Mouse (Mus musculus) forebrain, postnatal 0 days (tissue): ENCODE measurements at regions not wholly inside any gene's neighbourhood (a gene's known extent, or its start where the extent isn't known, plus 50 kb on each side); places are given as distances from the start of the nearest gene placed in this dataset.

ENCODE experiments used
- ATAC-seq: fragments of 200-750 bp; cut with Nextera tagmentation; 2 replicates; pipeline ENCODE4 v1.8.0; 2017; ENCODE audit warnings: mild to moderate bottlenecking, moderate library complexity
- DNase-seq: peaks from one replicate; pipeline ENCODE4 v3.0.0-alpha.2; 2015
- H3K27ac ChIP-seq: fragments of 300-500 bp; sonication (generic); 2 replicates; pipeline ENCODE4 v1.5.1; 2014; ENCODE audit warnings: low read depth, mild to moderate bottlenecking, antibody characterized with exemption, low read length, moderate library complexity, mixed read lengths
- H3K27me3 ChIP-seq: fragments of 300-500 bp; sonication (generic); 2 replicates; pipeline ENCODE4 v1.6.1; 2014; ENCODE audit warnings: mild to moderate bottlenecking, low read length, mixed read lengths; ENCODE audit not compliant: insufficient read depth
- H3K36me3 ChIP-seq: fragments of 300-500 bp; sonication (generic); 2 replicates; pipeline ENCODE4 v1.6.1; 2014; ENCODE audit warnings: mild to moderate bottlenecking, moderate library complexity; ENCODE audit not compliant: insufficient read depth
- H3K4me1 ChIP-seq: fragments of 300-500 bp; sonication (generic); 2 replicates; pipeline ENCODE4 v1.6.1; 2014; ENCODE audit warnings: antibody characterized with exemption; ENCODE audit not compliant: insufficient read depth
- H3K4me2 ChIP-seq: fragments of 300-500 bp; sonication (generic); 2 replicates; pipeline ENCODE4 v1.6.1; 2014; ENCODE audit warnings: low read depth, mild to moderate bottlenecking, moderate library complexity
- H3K4me3 ChIP-seq: fragments of 300-500 bp; sonication (generic); 2 replicates; pipeline ENCODE4 v1.5.1; 2014; ENCODE audit warnings: low read depth, low read length, mixed read lengths
- H3K9ac ChIP-seq: fragments of 300-500 bp; sonication (generic); 2 replicates; pipeline ENCODE4 v1.6.1; 2014; ENCODE audit warnings: mild to moderate bottlenecking
- H3K9me3 ChIP-seq: fragments of 300-500 bp; sonication (generic); 2 replicates; pipeline ENCODE4 v1.6.1; 2016; ENCODE audit warnings: low read length
- CTCF ChIP-seq: sonication (generic); IDR thresholded peaks from 2 replicates; pipeline ENCODE4 v1.5.1; 2016; ENCODE audit warnings: antibody characterized with exemption, control low read depth, low read depth
- WGBS: fragments of 180-500 bp; shearing (Covaris S2); extraction: QIAGEN DNeasy Blood & Tissue Kit; methylation state at CpG from one replicate; pipeline ENCODE4 v1.1.7; 2014; 5-methylcytosine and 5-hydroxymethylcytosine counted together

DNA sequence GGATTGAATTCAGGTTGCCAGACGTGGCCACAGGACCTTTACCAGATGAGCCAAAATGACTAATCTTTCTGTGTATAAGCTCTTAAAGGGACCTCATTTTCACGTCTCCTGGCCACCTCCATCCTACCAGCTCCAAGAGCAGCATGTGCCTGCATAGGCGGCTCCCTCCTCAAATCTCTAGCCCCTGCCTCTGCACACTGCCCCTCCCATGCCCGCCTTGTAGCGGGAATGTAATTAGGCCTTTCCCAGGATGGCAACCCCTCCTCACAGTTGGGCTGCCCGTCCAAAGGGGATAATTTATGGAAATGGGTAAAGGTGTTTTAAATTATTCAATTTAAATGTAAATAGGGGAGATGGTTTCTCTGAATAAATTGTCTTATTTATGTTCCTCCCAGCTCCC lies 99.7 kb upstream of the Thy1 start:
- Histone ChIP-seq H3K4me2 (no peak overlapping the region), H3K27ac (no peak overlapping the region), H3K9me3 (no peaks in the 10 kb centered on the region), H3K36me3 (no peaks in the 10 kb centered on the region), H3K9ac (no peak overlapping the region), H3K27me3 (0 out of 2 replicates have a peak, but pooled peaks cover 4% of the 10 kb centered on the region), H3K4me1 (no peaks in the 10 kb centered on the region), H3K4me3 (no peak overlapping the region)
- ATAC-seq: no peak
- WGBS: 21% methylated on average over 6 of the region's 6 CpGs
- no peak for DNase-seq
- no peak for TF ChIP-seq CTCF

GRCm38 (mm10) chr9:43944816-43945741 lies 98.1 kb upstream of the Thy1 start:
- no peaks in the 10 kb centered on the region for H3K36me3 ChIP-seq
- H3K4me3 ChIP-seq: no peak overlapping the region
- no peak for TF ChIP-seq CTCF
- 0 out of 2 replicates have a peak, but pooled peaks cover 4% of the 10 kb centered on the region for H3K27me3 ChIP-seq
- no peak for DNase-seq
- no peak overlapping the region for H3K9ac ChIP-seq
- no peaks in the 10 kb centered on the region for H3K4me1 ChIP-seq
- H3K9me3 ChIP-seq: no peaks in the 10 kb centered on the region
- H3K4me2 ChIP-seq: no peak overlapping the region
- ATAC-seq: no peak; the same call in 1 of the 2 replicates
- no peak overlapping the region for H3K27ac ChIP-seq
- WGBS: 79% methylated on average over 13 of the region's 13 CpGs

- WGBS: 79% methylated on average over 13 of the region's 13 CpGs
- DNase-seq: no peak
- Histone ChIP-seq H3K36me3 (no peaks in the 10 kb centered on the region), H3K27me3 (0 out of 2 replicates have a peak, but pooled peaks cover 4% of the 10 kb centered on the region), H3K4me2 (no peak overlapping the region), H3K9me3 (no peaks in the 10 kb centered on the region), H3K4me3 (no peak overlapping the region), H3K9ac (no peak overlapping the region), H3K27ac (no peak overlapping the region), H3K4me1 (no peaks in the 10 kb centered on the region)
- no peak for ATAC-seq
- TF ChIP-seq CTCF: no peak
Observed at GRCm38 (mm10) chr9:43945997-43946649, 97.1 kb upstream of the Thy1 start.

- Histone ChIP-seq H3K9me3 (no peaks in the 10 kb centered on the region), H3K4me3 (no peak overlapping the region), H3K27me3 (0 out of 2 replicates have a peak, but pooled peaks cover 2% of the 10 kb centered on the region), H3K4me2 (no peak overlapping the region), H3K4me1 (no peaks in the 10 kb centered on the region), H3K27ac (no peak overlapping the region), H3K9ac (no peak overlapping the region), H3K36me3 (no peaks in the 10 kb centered on the region)
- WGBS: 77% methylated on average over 5 of the region's 5 CpGs
- TF ChIP-seq CTCF: no peak
- DNase-seq (no peak), ATAC-seq (no peak)
Observed at GRCm38 (mm10) chr9:43947089-43947488, 96.1 kb upstream of the Thy1 start.

GRCm38 (mm10) chr9:43947490-43948150 lies 95.6 kb upstream of the Thy1 start:
- 66% methylated on average over 11 of the region's 11 CpGs for WGBS
- no peaks in the 10 kb centered on the region for H3K36me3 ChIP-seq

DNA sequence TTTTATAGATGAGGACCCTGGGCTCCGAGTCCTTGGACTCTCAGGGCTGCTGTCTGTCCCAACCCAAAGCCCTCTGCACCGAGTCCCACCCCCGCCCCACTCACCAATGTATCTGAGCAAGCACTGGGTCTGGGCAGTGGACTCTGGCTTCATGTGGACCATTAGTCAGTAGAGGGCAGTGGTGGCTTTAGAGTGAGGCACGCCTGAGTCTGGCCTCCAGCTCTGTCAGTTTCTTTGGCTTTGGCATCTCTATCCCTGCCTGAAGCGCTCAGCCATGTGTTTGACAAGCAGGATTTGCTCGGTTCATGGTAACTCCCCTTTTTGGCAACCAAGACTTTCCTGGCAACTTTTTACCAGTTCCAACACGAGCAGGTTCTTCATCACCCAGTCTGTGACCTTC lies 90.1 kb upstream of the Thy1 start:
- ATAC-seq: peak; percentile 36

More at GRCm38 (mm10) chr9:43947490-43948150, 95.6 kb upstream of the Thy1 start:
- no peaks in the 10 kb centered on the region for H3K4me1 ChIP-seq
- no peak for DNase-seq
- H3K9ac ChIP-seq: no peak overlapping the region
- no peak for TF ChIP-seq CTCF
- ATAC-seq: no peak
- no peaks in the 10 kb centered on the region for H3K9me3 ChIP-seq
- no peak overlapping the region for H3K27ac ChIP-seq
- no peak overlapping the region for H3K4me2 ChIP-seq
- no peaks in the 10 kb centered on the region for H3K27me3 ChIP-seq
- H3K4me3 ChIP-seq: no peak overlapping the region

More for the DNA sequence above, 90.1 kb upstream of the Thy1 start:
- Histone ChIP-seq H3K27me3 (no peaks in the 10 kb centered on the region), H3K4me2 (no peak overlapping the region), H3K36me3 (no peaks in the 10 kb centered on the region), H3K27ac (no peak overlapping the region), H3K4me3 (no peak overlapping the region), H3K4me1 (peaks cover 8% of the 10 kb centered on the region; the same call in 1 of the 2 replicates), H3K9ac (no peak overlapping the region), H3K9me3 (no peaks in the 10 kb centered on the region)
- peak; percentile 54 for TF ChIP-seq CTCF
- WGBS: 32% methylated on average over 7 of the region's 7 CpGs
- peak; percentile 29 for DNase-seq
